Mouse (Mus musculus) midbrain, embryonic 16.5 days (tissue): ENCODE results near the gene Pum1. TPM values are rescaled to one million over a fixed set of nuclear protein-coding genes. Genes with fewer than 3 reads are reported as not detected.
"Not testable (repeated sequence)": the region's sequence is repeated elsewhere in the genome, so short reads cannot be mapped to it uniquely, and the experiment has no call there.

Experiments
- ATAC-seq: fragments of 200-750 bp; cut with Nextera tagmentation; 2 replicates; pipeline ENCODE4 v1.8.0; 2017; ENCODE audit warnings: moderate TSS enrichment
- H3K27ac ChIP-seq: fragments of 300-500 bp; sonication (generic); 2 replicates; pipeline ENCODE4 v1.5.1; 2014; ENCODE audit warnings: mild to moderate bottlenecking, low read length, mixed read lengths
- H3K27me3 ChIP-seq: fragments of 300-500 bp; sonication (generic); 2 replicates; pipeline ENCODE4 v1.6.1; 2014; ENCODE audit warnings: low read depth, low read length, mixed read lengths; ENCODE audit not compliant: control insufficient read depth, insufficient read depth
- H3K36me3 ChIP-seq: fragments of 300-500 bp; sonication (generic); 2 replicates; pipeline ENCODE4 v1.6.1; 2014; ENCODE audit warnings: mild to moderate bottlenecking, low read length, moderate library complexity, mixed read lengths; ENCODE audit not compliant: control insufficient read depth, insufficient read depth
- H3K4me1 ChIP-seq: fragments of 300-500 bp; sonication (generic); 2 replicates; pipeline ENCODE4 v1.6.1; 2014; ENCODE audit warnings: mild to moderate bottlenecking, low read length, mixed read lengths; ENCODE audit not compliant: control insufficient read depth, insufficient read depth
- H3K4me2 ChIP-seq: fragments of 300-500 bp; sonication (generic); 2 replicates; pipeline ENCODE4 v1.6.1; 2014; ENCODE audit warnings: mild to moderate bottlenecking, low read length, mixed read lengths
- H3K4me3 ChIP-seq: fragments of 300-500 bp; sonication (generic); 2 replicates; pipeline ENCODE4 v1.5.1; 2014; ENCODE audit warnings: low read depth, mild to moderate bottlenecking, low read length, moderate library complexity, mixed read lengths
- H3K9ac ChIP-seq: fragments of 300-500 bp; sonication (generic); 2 replicates; pipeline ENCODE4 v1.6.1; 2014; ENCODE audit warnings: low read depth, low read length, mixed read lengths
- H3K9me3 ChIP-seq: fragments of 300-500 bp; sonication (generic); replicated peaks from 2 replicates; pipeline ENCODE4 v1.6.1; 2014; ENCODE audit warnings: mild to moderate bottlenecking, low read length, mixed read lengths; ENCODE audit not compliant: control insufficient read depth, poor library complexity, severe bottlenecking
- WGBS: fragments of 180-500 bp; shearing (Covaris S2); extraction: QIAGEN DNeasy Blood & Tissue Kit; methylation state at CpG from one replicate; pipeline ENCODE4 v1.1.7; 2014; 5-methylcytosine and 5-hydroxymethylcytosine counted together
- polyA plus RNA-seq: library from polyadenylated mRNA; unstranded; fragments of >200 nt; fragmentation: Nextera tagmentation; extraction: Ambion mirVana; gene quantifications from 2 replicates; pipeline ENCODE4 v1.2.1, GENCODE M21; 2015

Pum1 gene
- polyA plus RNA-seq, 1 experiment from 2014 or later, result 99.4 TPM

- Histone ChIP-seq H3K4me1 (peaks cover 8% of the 10 kb centered on the region; the same call in 1 of the 2 replicates), H3K36me3 (peaks cover 2% of the 10 kb centered on the region; the same call in 1 of the 2 replicates), H3K9me3 (no peaks in the 10 kb centered on the region), H3K27me3 (no peaks in the 10 kb centered on the region), H3K4me3 (no peak overlapping the region), H3K4me2 (no peak overlapping the region), H3K27ac (no peak overlapping the region), H3K9ac (no peak overlapping the region)
- WGBS, result 97% methylated on average over 3 of the region's 3 CpGs
- ATAC-seq, result no peak
These were observed 15.0 kb downstream of the Pum1 start for GRCm38 (mm10) chr4:130678149-130678548.

DNA sequence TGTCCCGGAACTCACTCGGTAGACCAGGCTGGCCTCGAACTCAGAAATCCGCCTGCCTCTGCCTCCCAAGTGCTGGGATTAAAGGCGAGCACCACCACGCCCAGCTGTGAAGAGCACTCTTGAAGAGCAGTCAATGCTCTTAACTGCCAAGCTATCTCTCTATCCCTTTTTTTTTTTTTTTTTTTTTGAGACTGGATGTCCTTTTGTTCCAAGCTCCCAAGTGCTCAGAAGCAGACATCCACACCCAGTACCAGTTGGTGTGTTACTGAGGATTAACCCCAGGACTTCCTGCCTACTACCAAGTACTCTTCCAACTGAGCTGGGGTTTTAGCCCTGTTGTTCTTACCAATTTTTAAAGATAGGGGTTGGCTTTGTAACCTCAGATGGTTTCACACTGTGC is 17.6 kb downstream of the Pum1 start:
- 92% methylated on average over 6 of the region's 6 CpGs for WGBS

DNA sequence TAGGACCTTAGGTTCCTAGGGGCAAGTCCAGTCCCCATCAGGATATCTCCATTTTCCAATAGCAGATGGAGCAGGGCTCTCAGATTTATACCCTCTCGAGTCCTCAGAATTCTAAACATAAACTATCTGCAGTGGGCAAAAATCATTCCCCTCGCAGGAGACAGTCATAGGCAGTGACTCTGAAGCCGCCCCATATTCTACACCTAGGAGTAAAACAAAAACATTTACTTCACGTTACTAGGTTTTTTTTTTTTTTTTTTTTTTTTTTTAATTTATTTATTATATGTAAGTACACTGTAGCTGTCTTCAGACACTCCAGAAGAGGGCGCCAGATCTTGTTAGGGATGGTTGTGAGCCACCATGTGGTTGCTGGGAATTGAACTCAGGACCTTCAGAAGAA is 19.9 kb downstream of the Pum1 start:
- H3K9ac ChIP-seq, ATAC-seq, H3K4me3 ChIP-seq, H3K4me1 ChIP-seq, H3K27ac ChIP-seq, H3K27me3 ChIP-seq, H3K9me3 ChIP-seq, H3K36me3 ChIP-seq, H3K4me2 ChIP-seq: not testable (repeated sequence)
- WGBS, result 97% methylated on average over 4 of the region's 5 CpGs

More for the DNA sequence above, 17.6 kb downstream of the Pum1 start:
- no peaks in the 10 kb centered on the region for H3K36me3 ChIP-seq
- H3K4me3 ChIP-seq, result no peak overlapping the region
- no peaks in the 10 kb centered on the region for H3K4me1 ChIP-seq
- no peak for ATAC-seq
- no peak overlapping the region for H3K4me2 ChIP-seq
- H3K27me3 ChIP-seq, result no peaks in the 10 kb centered on the region
- no peak overlapping the region for H3K9ac ChIP-seq
- no peak overlapping the region for H3K27ac ChIP-seq
- no peaks in the 10 kb centered on the region for H3K9me3 ChIP-seq

- Histone ChIP-seq H3K4me1 (0 out of 2 replicates have a peak, but pooled peaks cover 4% of the 10 kb centered on the region), H3K9ac (no peak overlapping the region), H3K27ac (no peak overlapping the region), H3K4me3 (no peak overlapping the region), H3K36me3 (no peaks in the 10 kb centered on the region), H3K9me3 (no peaks in the 10 kb centered on the region), H3K27me3 (no peaks in the 10 kb centered on the region), H3K4me2 (no peak overlapping the region)
- WGBS, result 63% methylated on average over 3 of the region's 3 CpGs
- no peak for ATAC-seq
These were observed 30.8 kb downstream of the Pum1 start for GRCm38 (mm10) chr4:130693936-130694335.

GRCm38 (mm10) chr4:130694982-130695381 is 31.9 kb downstream of the Pum1 start:
- Histone ChIP-seq H3K4me3 (no peak overlapping the region), H3K27ac (no peak overlapping the region), H3K4me1 (0 out of 2 replicates have a peak, but pooled peaks cover 4% of the 10 kb centered on the region), H3K36me3 (no peaks in the 10 kb centered on the region), H3K4me2 (no peak overlapping the region), H3K27me3 (no peaks in the 10 kb centered on the region), H3K9ac (no peak overlapping the region), H3K9me3 (no peaks in the 10 kb centered on the region)
- no peak for ATAC-seq
- WGBS, result 93% methylated on average over 3 of the region's 3 CpGs

GRCm38 (mm10) chr4:130701061-130701460 is 37.9 kb downstream of the Pum1 start:
- 85% methylated on average over 2 of the region's 2 CpGs for WGBS
- no peak for ATAC-seq
- Histone ChIP-seq H3K36me3 (peaks cover 4% of the 10 kb centered on the region; the same call in 1 of the 2 replicates), H3K27ac (no peak overlapping the region), H3K4me1 (no peaks in the 10 kb centered on the region), H3K4me2 (no peak overlapping the region), H3K27me3 (no peaks in the 10 kb centered on the region), H3K9me3 (no peaks in the 10 kb centered on the region), H3K4me3 (no peak overlapping the region), H3K9ac (no peak overlapping the region)

GRCm38 (mm10) chr4:130702835-130703535 is 39.9 kb downstream of the Pum1 start:
- no peak for ATAC-seq
- 91% methylated on average over 3 of the region's 3 CpGs for WGBS
- peaks cover 4% of the 10 kb centered on the region; the same call in 1 of the 2 replicates for H3K36me3 ChIP-seq
- no peak overlapping the region for H3K27ac ChIP-seq
- H3K4me1 ChIP-seq, result 0 out of 2 replicates have a peak, but pooled peaks cover 2% of the 10 kb centered on the region
- H3K9me3 ChIP-seq, result no peaks in the 10 kb centered on the region
- no peak overlapping the region for H3K4me3 ChIP-seq
- no peaks in the 10 kb centered on the region for H3K27me3 ChIP-seq
- no peak overlapping the region for H3K4me2 ChIP-seq
- H3K9ac ChIP-seq, result no peak overlapping the region

- no peak overlapping the region for H3K4me3 ChIP-seq
- no peak overlapping the region for H3K27ac ChIP-seq
- H3K9me3 ChIP-seq, result no peaks in the 10 kb centered on the region
- no peak overlapping the region for H3K4me2 ChIP-seq
- no peak for ATAC-seq
- no peak overlapping the region for H3K9ac ChIP-seq
- H3K36me3 ChIP-seq, result peaks cover 4% of the 10 kb centered on the region; the same call in 1 of the 2 replicates
- peaks cover 7% of the 10 kb centered on the region for H3K4me1 ChIP-seq
- H3K27me3 ChIP-seq, result no peaks in the 10 kb centered on the region
- WGBS, result 95% methylated on average over 3 of the region's 3 CpGs
These were observed 40.5 kb downstream of the Pum1 start for GRCm38 (mm10) chr4:130703601-130704000.

DNA sequence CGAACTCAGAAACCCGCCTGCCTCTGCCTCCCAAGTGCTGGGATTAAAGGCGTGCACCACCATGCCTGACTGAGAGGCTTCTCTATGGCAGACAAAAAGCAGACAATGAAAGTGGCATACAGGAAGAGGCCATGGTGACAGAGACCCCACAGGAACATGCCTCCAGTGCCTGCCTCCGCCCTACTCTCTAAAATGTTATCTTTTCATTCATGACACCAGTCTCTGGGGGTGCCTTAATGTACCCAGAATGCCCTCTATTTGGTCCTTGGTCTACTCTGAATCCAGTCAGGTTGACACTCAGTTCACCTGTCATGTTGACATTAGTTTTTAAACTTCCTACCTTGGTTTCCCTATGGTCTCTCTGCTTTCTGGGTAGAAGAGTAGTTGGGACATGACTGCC is 41.5 kb downstream of the Pum1 start:
- no peak for ATAC-seq
- 92% methylated on average over 4 of the region's 4 CpGs for WGBS
- no peaks in the 10 kb centered on the region for H3K27me3 ChIP-seq
- no peak overlapping the region for H3K4me2 ChIP-seq
- H3K9ac ChIP-seq, result no peak overlapping the region
- no peak overlapping the region for H3K27ac ChIP-seq
- H3K36me3 ChIP-seq, result peaks cover 4% of the 10 kb centered on the region; the same call in 1 of the 2 replicates
- no peaks in the 10 kb centered on the region for H3K9me3 ChIP-seq
- peaks cover 8% of the 10 kb centered on the region for H3K4me1 ChIP-seq
- H3K4me3 ChIP-seq, result no peak overlapping the region
